Mouse (Mus musculus): ENCODE results near the gene Cnih3.

GRCm38 (mm10) chr1:181469415-181469814, 117.0 kb downstream of the Cnih3 start:
- TF ChIP-seq CTCF (IDR thresholded peaks at IDR 0.05; ENCODE audit: low read depth, low read length) = no peak
- TF ChIP-seq GATA2 (IDR thresholded peaks at IDR 0.05; ENCODE audit: borderline replicate concordance, low read depth, low read length) = no peak
- no peak for TF ChIP-seq TAL1 (conservative IDR thresholded peaks at IDR 0.05; ENCODE audit: low read depth, low read length)

Data from G1E (cell line).